Mouse (Mus musculus) kidney, adult 8-10 months (tissue): ENCODE data around the gene Fxr2.
"Not testable (repeated sequence)": the region's sequence is repeated elsewhere in the genome, so short reads cannot be mapped to it uniquely, and the experiment has no call there.

ENCODE experiments used
- DNase-seq, 2 experiments: peaks; one replicate each; pipeline ENCODE4 v3.0.0; 2022

Fxr2 gene

GRCm38 (mm10) chr11:69685526-69686148 lies 52.8 kb downstream of the Fxr2 start, which contains the start of gene Tnfsf13:
Tnfsf13 (minus strand) TSS chr11:69685784.
- peak; percentile 88 to 94 for DNase-seq

DNA sequence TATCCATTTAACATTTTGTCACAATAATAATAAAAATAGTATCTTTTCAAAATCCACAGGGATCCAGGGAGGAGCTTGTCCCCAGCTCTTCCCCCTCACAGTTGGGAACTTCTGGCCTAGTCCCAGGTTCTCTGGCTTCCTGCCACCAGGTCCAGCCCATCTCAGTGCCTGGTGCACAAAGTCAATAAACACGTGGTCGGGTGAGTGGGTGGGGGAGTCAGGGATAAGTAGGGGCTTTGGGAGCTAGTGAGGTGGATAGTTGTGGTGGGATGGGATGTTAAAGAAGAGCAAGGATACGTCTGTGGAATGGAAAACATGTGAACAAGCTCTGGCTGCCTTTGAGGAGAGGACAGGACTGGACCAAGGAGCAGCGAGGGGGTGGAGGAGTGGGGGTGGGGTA lies 53.6 kb downstream of the Fxr2 start:
- peak; percentile 75 to 80 for DNase-seq

DNA sequence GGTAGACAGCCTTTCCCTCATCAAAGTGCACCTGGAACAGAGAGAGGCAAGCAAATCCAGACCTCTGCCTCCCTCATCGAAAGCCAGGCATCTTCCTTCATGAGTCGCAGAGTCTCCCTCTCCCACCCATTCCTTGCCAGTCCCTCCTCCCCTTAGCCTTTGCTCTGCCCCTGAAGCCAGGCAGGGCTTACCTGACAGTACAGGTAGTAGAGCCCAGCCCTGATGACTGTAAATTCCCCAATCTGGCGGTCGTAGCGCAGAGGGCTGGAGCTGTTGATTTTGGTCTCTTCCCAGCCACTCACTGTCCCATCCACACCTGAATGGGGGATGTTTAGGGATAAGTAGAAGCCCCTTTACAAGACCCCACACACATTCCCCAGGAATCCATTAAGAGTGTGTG lies 54.3 kb downstream of the Fxr2 start:
- DNase-seq: no peak

- peak in 1 of 2 experiments; percentile 60 for DNase-seq
Measured at GRCm38 (mm10) chr11:69689891-69690290, 57.1 kb downstream of the Fxr2 start.

DNA sequence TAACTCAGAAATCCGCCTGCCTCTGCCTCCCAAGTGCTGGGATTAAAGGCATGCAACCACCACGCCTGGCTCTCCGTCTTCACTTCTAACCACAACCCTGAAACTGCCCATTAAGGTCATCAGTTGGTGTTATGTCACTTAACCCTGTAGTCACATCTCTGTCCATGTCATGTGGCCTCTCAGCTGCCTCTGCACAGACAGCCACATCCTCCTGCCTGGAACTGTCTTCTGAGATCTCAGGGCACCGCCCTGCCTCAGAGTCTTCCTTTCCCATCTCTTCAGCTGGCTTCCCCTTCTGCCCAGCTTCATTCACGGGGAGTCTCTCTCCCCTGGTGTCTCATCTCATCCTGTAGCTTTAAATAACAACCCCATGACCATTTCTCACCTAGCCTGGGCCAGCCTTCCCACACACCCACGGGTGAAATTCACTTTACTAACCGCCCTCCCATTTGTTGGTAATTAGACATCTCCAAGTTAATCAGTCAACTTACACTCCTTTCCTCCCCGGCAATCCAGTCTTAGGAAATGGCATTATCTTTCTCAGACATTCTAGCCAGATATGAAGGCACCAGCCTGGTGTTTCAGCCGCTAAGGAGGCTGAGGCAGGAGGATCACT lies 59.5 kb downstream of the Fxr2 start:
- peak in 1 of 2 experiments; percentile 50 for DNase-seq

DNA sequence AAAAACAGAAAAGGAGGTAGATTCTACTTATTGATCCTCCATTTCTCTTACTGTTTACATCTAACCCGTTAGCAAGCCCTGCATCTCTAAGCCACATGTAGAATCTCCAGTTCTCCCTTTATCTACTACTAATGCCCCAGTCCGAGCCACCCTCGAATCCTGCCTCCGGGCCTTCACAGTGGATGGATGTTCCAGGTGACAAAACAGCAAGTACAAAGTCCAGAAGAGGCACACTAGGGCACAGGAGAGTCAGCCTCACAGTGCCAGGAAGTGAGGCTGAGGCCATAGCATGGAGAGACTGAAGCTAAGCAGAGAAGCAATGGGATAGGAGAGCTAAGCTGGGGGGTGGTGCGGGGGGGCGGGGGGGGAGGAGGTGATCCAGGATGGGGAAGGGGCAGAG lies 60.1 kb downstream of the Fxr2 start:
- DNase-seq: peak; percentile 74 to 80

- DNase-seq: no peak
Measured at GRCm38 (mm10) chr11:69693421-69693965, 60.7 kb downstream of the Fxr2 start.

DNA sequence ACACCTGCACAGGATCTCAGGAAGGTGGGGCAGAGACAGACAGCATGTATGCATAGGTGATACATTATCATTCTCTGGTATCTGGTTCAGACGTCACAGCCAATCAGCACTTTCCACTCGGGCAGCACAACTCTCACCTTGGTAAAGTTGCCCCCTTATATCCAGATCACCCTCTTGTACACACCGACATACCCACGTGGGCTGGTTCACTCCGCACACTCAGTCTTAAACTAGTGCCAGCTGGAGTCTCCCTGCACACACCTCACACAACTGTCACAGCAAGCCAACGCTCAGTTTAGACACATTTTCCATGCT lies 62.2 kb downstream of the Fxr2 start:
- no peak for DNase-seq

DNA sequence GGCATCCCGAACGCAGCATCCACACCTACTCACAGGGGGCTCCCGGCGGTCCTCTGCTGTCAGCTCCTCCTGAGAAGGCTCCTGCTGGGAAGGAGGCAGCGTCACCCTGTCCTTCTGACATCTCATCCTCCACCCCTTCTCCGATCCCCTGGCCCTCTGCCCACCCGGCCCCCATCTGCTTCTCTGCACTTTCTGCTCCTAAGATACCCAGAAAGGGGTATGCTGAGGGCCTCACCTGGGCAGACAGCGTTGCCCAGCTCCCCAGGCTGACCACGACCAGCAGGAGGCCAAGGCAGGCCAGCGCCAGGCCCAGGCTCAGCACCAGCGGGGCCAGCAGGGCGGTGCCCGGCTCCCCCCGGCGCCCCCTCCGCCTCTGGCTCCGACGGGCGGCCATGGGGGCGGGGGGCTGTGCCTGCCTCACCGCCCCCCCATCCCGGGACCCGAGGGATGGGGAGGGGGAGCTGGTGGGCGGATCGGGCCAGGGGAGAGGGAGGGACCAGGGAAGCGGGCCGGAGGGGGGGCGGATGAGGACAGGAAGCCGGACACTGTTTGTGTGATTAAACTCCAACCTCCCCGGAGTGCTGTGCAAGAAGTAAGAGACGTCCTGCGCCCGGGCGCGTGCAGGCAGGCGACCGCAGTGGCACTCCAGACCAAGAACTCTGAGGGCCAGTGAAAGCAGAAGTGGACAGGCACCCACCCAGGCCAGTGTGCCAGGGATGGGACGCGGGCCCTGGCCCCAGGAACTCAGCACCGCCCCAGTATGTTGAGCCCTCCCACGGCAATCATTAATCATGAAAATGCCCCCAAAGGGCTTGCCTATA lies 62.8 kb downstream of the Fxr2 start, which contains the start of the genes Tnfsf12 and Tnfsfm13:
Gene Tnfsf12 (minus strand): TSS at position 489 of the 821 bp plus-strand sequence.
Gene Tnfsfm13 (minus strand): TSS at position 738 of the 821 bp plus-strand sequence.
- DNase-seq: peak; percentile 72 to 74

- no peak for DNase-seq
Measured at GRCm38 (mm10) chr11:69697396-69697795, 64.6 kb downstream of the Fxr2 start.

- DNase-seq: no peak
Measured at GRCm38 (mm10) chr11:69698574-69698973, 65.8 kb downstream of the Fxr2 start.

GRCm38 (mm10) chr11:69699595-69699994 lies 66.8 kb downstream of the Fxr2 start:
- no peak for DNase-seq

GRCm38 (mm10) chr11:69702886-69703285 lies 70.1 kb downstream of the Fxr2 start:
- DNase-seq: not testable (repeated sequence)
